Mouse (Mus musculus): ENCODE measurements around the gene Ptprr.
A peak's percentile ranks its signal among the peaks of the same experiment; 100 is the strongest.

The Ptprr gene

DNA sequence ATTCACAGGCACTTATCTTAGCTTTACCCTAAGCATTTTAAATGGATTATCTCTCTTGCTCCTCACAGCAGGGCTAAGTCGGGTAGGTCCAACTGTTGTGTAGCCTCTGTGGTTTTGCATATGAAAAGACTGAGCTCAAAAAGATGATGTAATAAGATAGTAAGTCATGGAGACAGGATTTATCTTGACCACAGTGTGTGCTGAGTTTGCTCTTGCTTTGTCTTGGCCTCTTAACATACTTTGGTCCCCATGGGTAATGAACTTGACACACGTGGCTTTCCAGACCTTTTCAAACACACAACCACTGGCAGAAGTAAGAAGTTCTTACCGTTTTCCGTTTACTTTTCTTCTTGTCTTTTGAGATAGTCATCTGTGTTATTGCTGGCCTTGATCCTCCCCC is 250.3 kb downstream of the Ptprr start:
- no peak for DNase-seq

DNA sequence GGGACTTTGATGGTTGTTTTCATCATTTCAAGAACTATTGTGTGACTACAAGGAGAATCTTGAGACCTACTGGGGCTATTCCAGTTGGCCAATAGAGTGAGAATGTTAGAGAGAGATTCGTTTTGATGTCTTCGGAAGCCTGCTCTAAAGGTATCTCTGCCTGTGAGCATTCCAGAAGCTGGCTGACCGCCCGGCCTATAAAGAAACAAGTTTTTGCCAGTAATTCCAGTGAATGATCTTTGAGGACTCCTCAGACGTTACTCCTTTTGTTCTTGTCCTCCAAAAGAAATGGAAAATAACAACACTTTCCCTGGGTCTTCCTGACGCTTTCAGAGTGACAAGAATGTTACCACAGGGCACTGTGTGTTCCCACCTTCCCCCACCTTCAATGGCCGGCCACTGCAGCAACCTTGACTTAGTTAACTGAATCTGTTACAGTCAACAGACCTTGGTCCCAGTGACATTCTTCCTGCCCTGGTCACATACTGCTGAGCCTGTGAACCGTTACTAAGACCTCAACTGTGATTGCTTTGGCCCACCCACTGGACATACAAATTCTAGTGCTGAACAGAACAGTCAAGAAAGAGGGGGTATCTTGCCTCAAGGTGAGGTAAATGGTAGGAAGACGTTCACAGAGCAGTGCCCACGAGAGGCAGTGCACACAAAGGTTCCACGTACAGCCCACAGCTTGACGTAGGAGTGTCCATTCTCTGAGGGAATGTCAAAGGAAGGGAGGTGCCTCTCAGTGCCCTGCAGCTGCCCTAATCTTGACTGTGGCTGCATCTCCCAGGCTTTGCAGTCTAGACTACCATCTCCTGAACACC is 252.8 kb downstream of the Ptprr start:
- no peak for DNase-seq

DNA sequence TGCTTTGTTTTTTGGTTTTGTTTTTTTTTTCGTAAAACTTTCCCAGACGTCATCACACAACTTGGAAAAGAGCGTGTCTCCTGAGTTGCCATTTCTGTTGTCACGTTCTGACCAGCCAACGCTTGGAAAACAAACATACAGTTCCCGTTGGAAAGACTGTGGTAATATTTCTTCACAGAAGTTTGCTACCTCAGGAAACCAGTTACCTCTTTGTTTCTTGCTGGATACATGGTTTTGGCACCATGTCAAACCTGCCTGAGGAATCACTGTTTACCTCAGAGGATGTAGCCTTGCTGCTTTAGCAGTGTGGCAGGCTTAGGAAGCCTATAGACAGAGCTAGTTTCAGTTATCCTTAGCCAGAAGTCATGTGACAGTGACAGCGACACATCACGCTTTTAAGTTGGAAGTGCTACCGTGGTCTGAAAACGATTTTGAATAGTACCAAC is 253.5 kb downstream of the Ptprr start:
- DNase-seq: no peak

DNA sequence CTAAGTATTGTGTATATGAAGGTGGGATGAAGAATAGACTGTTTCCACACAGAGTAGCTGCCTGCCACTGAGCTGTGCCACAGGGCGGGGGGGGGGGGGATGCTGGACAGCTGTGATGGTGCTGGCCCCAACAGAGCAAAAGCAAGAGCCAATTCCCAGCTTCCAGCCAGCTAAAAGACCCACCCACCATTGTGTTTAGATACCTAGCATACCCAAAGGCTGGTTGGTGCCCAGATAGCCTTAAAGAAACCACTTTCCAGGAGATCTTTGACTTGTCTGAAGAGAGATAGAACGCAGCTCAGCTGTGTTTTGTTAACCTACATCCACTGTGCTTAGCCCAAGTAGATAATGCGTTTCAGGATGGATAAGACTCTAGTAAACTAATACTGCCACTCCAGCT is 254.1 kb downstream of the Ptprr start:
- no peak for DNase-seq

DNA sequence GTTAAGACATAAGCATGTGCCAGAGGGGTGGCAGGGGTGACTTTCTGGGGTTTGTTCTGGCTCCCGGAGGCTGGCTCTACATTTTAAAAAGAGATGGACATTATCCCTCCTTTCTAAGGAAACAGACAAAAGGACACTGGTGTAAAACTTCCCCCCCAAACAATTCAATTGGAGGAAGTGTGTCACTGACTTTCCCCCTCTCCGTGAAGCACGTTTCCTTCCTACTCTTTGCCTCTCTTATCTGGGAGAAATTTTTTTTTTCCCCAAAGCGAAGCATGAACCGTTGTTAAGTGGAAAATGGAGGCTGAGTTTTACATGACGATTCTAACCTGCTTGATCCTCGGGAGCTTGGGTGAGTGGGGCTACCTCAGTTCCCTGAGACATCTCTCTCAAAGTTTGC is 257.3 kb downstream of the Ptprr start, which contains the start of gene Ptprb:
TSS of gene Ptprb (plus strand) at position 244 of the 400 bp plus-strand sequence.
- no peak for DNase-seq

DNA sequence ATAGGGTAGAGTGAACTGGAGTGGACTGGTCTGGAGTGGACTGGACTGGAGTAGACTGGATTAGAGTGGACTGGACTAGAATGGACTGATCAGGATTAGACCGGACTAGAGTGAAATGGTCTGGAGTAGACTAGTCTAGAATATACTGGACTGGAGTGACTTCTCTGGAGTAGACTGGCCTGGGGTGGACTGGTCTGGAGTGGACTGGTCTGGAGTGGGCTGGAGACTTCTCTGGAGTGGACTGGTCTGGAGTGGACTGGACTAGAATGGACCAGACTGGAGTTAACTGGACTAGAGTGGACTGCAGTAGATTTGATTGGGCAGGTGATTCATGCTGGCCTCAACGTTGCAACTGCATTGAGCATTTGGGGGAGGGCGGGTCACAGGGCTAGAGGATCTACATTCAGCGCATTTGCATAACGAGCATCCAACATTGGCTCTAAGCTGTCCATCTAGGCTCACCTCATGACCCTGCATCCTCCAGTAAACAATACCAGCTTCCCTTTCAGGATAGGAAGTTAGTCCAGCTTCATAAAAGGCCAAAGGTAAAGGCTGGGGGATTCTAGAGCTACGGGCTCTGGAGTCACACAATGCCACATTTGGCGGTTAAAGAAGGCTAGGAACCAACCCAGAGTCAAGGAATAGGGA is 268.8 kb downstream of the Ptprr start:
- DNase-seq: no peak

DNA sequence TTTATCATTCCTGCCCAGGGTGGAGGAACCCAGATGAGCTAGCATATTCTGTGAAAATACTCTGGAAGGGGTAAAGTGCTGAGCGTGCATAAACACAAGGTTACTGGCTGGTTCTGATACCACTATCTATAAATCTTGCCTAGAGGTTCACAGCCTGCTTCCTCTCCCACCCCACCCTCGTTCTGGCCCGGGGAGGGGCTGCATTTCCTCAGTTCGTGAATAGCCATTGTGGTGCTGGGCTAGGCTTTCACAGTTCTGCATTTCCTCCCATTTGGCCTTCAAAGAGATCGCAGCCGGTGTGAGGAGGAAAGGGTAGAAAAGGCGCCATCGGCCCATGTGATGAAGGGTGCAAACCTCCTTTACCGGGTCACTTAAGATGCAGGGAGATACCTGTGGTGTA is 270.1 kb downstream of the Ptprr start:
- DNase-seq: no peak

DNA sequence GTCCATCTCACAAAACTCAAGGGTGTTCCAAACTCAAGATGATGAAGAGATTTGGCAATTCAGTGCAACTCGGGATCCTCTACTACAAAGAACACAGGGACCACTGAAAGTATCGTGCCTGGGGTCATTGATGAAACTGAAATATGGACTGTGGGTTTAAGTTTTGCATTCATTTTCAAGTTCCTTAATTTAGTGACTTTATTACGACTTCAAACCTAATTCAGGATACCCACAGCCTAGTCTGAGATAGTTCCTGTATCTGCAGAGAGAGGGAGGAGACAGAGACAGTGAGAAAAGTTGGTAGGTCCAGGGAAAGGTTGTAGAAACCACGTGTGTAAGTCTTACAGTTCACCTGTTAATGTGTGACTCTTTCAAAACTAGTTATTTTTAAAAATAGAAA is 272.5 kb downstream of the Ptprr start:
- no peak for DNase-seq

DNA sequence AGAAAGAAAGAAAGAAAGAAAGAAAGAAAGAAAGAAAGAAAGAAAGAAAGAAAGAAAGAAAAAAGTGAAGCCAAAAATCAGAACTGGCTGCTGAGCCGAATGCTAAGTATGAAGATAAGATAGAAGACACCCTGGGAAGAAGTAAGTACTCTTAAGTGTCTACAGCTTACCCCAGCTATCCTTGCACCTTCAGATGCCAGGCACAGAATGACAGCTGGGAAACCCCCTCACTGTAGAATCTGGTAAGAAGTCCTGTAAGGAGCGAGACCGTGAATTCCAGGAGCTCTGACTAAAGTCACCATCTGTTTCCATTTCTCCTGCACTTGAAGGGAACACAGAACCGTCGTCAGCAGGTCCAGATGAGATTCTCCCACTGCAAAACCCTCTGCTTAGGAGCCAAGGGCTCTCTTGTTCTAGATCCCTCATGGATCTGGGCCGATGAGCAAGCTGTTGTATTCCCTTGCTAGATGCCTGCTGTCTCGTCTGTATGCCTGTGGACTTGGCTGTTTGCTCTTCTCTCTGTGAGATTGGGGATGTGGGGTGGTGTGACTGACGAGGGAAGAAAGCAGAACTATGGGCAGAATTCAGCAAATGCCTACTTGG is 273.2 kb downstream of the Ptprr start:
- DNase-seq: no peak

DNA sequence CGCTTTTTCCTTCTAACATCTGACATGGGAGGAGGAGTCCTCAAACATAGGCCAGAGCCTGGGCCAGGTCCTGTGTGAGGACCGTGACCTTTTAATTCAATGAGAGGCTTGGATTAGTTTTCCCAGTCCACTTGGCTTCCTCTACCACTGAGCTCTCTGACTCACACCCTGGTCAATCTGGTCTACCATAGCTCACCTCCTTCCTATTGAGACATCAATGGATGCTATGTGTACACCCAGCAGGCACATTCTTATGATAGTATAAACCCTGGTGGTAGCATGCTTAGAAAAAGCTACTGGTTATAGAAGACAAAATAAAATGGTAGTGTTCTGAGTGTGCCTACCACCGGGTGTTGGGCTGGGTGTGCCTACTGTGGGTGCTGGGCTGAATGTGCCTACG is 278.4 kb downstream of the Ptprr start:
- no peak for DNase-seq

DNA sequence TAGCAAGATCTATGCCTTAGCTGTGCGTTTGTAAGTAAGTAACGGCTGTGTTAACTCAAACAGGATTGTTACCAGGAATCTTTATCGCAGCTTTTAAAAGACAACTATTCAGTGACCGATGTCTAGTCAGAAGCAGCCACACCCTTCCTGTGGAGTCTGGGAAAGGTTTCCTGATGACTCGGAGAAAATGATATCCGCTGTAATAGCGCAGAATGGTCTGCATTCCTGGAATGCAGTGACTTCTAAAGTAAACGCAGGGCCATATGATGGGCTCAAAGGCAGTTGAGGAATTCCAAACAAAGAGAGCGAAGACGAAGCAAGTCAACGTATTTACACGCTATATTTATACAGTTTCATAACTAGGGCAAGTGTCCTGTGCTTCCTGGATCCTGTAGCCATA is 279.8 kb downstream of the Ptprr start:
- DNase-seq: no peak

DNA sequence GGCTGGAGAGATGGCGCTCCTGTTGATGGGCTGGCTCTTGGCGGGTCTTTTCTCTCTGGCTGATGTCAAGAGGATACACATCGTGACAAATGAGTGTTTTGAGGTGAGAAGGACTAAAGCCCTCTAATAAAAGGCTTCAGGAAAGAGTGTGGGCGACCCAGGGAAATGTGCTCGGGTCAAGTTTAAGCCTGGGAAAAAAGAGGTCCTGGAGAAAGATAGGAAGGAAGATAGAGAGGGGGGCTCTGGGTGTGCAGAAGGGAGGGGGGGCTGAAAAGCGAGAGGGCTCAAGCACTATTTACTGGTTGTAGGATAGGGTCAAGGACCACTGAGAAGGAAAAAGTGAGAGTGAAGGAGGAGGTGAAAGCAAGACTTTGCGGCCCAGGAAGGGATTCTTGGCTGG is 282.8 kb downstream of the Ptprr start:
- no peak for DNase-seq

DNA sequence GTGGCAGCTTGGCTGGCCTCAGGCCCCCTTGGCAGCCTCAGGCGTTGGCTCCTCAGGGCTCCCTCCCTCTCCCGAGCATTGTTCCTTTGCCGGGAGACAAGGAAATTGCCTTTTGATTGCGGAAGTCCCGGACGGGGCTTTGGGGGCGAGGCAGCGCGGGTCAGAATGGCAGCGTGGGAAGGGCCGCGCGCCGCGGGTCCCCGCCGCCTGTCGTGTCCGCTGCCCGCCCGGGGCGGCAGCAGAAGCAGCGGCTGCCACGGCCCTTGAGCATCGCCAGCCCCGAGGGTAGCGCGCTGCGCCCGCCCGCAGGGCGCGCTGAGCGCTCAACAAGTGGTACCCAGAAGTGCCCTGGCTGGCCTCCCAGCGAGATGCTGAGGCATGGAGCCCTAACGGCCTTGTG is 283.2 kb downstream of the Ptprr start:
- peak; percentile 22 to 24 for DNase-seq

DNA sequence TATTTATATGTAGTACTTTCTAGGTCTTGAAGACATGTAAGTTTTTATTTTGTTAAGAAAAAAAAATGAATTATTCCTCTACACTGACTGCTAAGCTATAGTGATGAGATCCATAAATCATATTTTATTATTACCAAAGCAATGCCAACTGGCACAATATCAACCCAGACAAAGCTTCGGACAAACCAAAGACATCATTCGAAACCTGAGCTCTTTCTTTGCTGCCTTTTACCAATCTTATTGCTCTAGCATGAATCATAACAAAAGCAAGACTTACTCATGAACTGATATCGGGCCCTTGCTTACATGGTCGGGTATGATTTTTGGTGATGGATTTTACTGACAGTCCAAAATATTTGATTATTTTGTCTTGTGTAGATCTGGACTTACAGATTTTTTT is 286.3 kb downstream of the Ptprr start:
- no peak for DNase-seq

DNA sequence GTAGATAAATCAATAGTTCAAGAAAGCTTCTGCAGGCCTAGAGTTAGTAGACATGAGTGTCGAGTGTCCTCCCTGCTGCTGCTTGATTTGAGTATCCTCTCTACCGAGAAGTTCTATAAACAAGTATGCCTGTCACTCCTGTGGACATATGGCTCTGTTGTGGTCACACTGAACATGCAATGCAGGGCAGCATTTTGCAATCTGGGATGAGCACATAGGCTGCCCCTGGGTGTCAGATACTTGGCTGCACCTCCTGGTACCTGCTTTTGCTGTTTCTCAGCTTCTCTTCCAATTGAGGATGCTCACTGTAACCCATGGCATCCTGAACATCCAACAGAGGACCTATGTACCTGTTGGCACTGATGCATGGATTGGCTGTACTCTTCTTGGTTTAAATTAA is 291.4 kb downstream of the Ptprr start:
- DNase-seq: no peak

DNA sequence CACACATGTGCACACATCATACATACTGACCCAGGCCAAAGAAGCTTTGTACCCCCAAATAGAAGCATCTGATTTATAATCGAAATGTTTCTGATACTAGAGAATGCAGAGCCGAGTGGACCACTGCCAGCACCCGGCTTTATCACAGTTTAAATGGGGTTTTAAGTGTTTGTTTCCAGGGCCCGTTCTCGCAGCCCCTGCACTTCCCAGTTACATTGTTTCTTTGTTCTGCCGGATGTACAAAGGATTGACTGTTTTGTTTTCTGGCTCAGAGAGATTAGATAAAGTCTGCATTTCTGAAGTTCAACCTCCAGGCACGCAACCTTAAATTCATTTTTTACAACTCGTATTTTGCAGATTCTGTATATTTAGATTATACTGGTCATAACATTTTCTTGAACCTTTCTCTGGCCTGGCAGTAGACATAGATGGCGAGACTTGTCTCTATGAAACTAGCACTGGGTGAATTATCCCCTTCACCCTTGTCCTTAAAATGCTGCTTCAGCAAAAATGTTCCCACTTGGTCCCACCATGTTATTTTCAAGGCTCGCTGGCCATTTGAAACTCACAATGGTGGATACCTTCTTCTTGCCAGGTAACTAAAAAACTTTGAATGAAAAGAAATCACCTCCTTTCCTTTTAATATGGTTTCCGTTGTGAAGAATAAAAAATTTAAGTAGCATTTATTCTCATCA is 292.6 kb downstream of the Ptprr start:
- no peak for DNase-seq

DNA sequence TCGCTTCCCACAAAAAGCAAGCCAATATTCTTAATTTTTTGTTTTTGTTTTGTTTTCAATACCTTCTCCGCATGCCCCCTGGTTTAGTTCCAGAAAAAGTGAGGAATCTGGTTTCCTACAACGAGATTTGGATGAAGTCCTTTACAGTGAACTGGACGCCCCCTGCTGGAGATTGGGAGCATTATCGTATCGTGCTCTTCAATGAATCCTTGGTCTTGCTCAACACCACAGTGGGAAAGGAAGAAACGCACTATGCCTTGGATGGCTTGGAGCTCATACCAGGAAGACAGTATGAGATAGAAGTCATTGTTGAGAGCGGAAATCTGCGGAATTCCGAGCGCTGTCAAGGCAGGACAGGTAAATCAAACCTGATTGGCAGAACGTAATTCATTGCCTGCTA is 301.2 kb downstream of the Ptprr start:
- peak; percentile 85 to 90 for DNase-seq
